In genomic region chr13:60309482-60309881, GRCm38 (mm10) we compare ENCODE assay signal across 24 mouse cellular contexts.
DNase-seq lines count a peak whose midpoint lies in the region; ATAC-seq and TF ChIP-seq lines count a peak whose summit lies in the region.
"Had no signal": no experiment of that assay in that cellular context is flagged by ENCODE, and none has a peak within 500 bp of the region (broad histone marks: within the 10 kb centered on the region; RNA-seq: fewer than 3 reads in every experiment).

No protein-coding gene starts in this region.

- DNase-seq in gastrocnemius, adult 18-20 months (ENCODE audit: low spot score), result peak; percentile 32
- no peak for DNase-seq in gastrocnemius, postnatal 36 days
- no peak for DNase-seq in heart, postnatal 36 days
- DNase-seq in stomach, postnatal 0 days (ENCODE audit: low spot score), result no peak
- DNase-seq in thymus, adult 2 months, result no peak
- DNase-seq: cerebellum, adult 8-10 months; gastrocnemius, postnatal 10 days; kidney, postnatal 4 days; liver, embryonic 13.5 days; lung, postnatal 4 days; midbrain, embryonic 14.5 days; right cerebral cortex, postnatal 14 days; spleen, adult 18-20 months; thymus, adult 18-20 months; thymus, postnatal 4 days had no signal

- TF ChIP-seq EP300 in stomach, postnatal 0 days (optimal IDR thresholded peaks at IDR 0.05), result no peak

- no peaks in the 10 kb centered on the region for H3K9me3 ChIP-seq in heart, embryonic 13.5 days
- no peaks in the 10 kb centered on the region for H3K9me3 ChIP-seq in intestine, embryonic 15.5 days
- no peaks in the 10 kb centered on the region for H3K9me3 ChIP-seq in stomach, postnatal 0 days (ENCODE audit: control insufficient read depth, low read length)
- H3K9me3 ChIP-seq: heart, embryonic 10.5 days; limb, embryonic 13.5 days; liver, embryonic 13.5 days; lung, embryonic 15.5 days had no signal

- H3K4me2 ChIP-seq in heart, embryonic 13.5 days, result no peak overlapping the region
- H3K4me2 ChIP-seq in intestine, embryonic 15.5 days (replicated peaks), result no peak overlapping the region
- no peak overlapping the region for H3K4me2 ChIP-seq in stomach, postnatal 0 days (replicated peaks; ENCODE audit: low read depth)
- H3K4me2 ChIP-seq: hindbrain, embryonic 14.5 days; limb, embryonic 13.5 days; liver, embryonic 13.5 days; lung, embryonic 15.5 days had no signal

- TF ChIP-seq POLR2A in thymus, adult 2 months (IDR thresholded peaks at IDR 0.05; ENCODE audit: control insufficient read depth, extremely low read depth, insufficient read depth, low read length, poor library complexity), result no peak

- no peak overlapping the region for H3K9ac ChIP-seq in heart, embryonic 13.5 days
- no peak overlapping the region for H3K9ac ChIP-seq in intestine, embryonic 15.5 days
- no peak overlapping the region for H3K9ac ChIP-seq in stomach, postnatal 0 days (ENCODE audit: low read length)
- H3K9ac ChIP-seq: hindbrain, embryonic 14.5 days; limb, embryonic 13.5 days; liver, embryonic 13.5 days; lung, embryonic 15.5 days had no signal

- ATAC-seq in heart, embryonic 13.5 days (ENCODE audit: extremely low read depth, insufficient number of reproducible peaks, low FRiP score, low TSS enrichment), result no peak
- no peak for ATAC-seq in intestine, embryonic 15.5 days
- no peak for ATAC-seq in stomach, postnatal 0 days (ENCODE audit: low FRiP score, low TSS enrichment)
- ATAC-seq: CD4-positive, CD25-positive, alpha-beta regulatory T cell, adult 4 months; forebrain, embryonic 14.5 days; inflammation-experienced regulatory T-cells, adult 6 months had no signal

- H3K27me3 ChIP-seq in heart, embryonic 13.5 days (replicated peaks), result no peaks in the 10 kb centered on the region
- no peaks in the 10 kb centered on the region for H3K27me3 ChIP-seq in intestine, embryonic 15.5 days (replicated peaks)
- H3K27me3 ChIP-seq in stomach, postnatal 0 days (ENCODE audit: control insufficient read depth, insufficient read depth, low read length), result no peaks in the 10 kb centered on the region
- no peaks in the 10 kb centered on the region for H3K27me3 ChIP-seq in thymus, adult 2 months (ENCODE audit: control insufficient read depth, insufficient read depth, low read length)
- H3K27me3 ChIP-seq: limb, embryonic 13.5 days; liver, embryonic 13.5 days; lung, embryonic 15.5 days had no signal

- WGBS in heart, embryonic 13.5 days, result 79% methylated on average over 12 of the region's 12 CpGs
- WGBS in intestine, embryonic 15.5 days, result 84% methylated on average over 12 of the region's 12 CpGs
- WGBS in stomach, postnatal 0 days, result 86% methylated on average over 12 of the region's 12 CpGs
- 93% methylated on average over 12 of the region's 12 CpGs for WGBS in thymus, adult 2 months

- intact Hi-C loops in gastrocnemius, postnatal 36 days (cut with DNase I), result no loop called here
- intact Hi-C loops in heart, postnatal 36 days (cut with DNase I), result loop anchor here (5.0 kb wide), 1 partner anchor 132 kb away; the partner anchor contains the start of gene Gas1

- peak overlapping the region; percentile 84 for H3K27ac ChIP-seq in heart, embryonic 13.5 days (replicated peaks)
- H3K27ac ChIP-seq in intestine, embryonic 15.5 days, result peak overlapping the region; percentile 88
- 0 out of 2 replicates have a peak overlapping the region, but pooled peaks have one; percentile 2 for H3K27ac ChIP-seq in stomach, postnatal 0 days (replicated peaks)
- no peak overlapping the region for H3K27ac ChIP-seq in thymus, adult 2 months (ENCODE audit: control insufficient read depth, insufficient read depth, low read length)
- H3K27ac ChIP-seq: hindbrain, embryonic 14.5 days; liver, embryonic 13.5 days had no signal

- H3K4me1 ChIP-seq in heart, embryonic 13.5 days, result peaks cover 22% of the 10 kb centered on the region
- H3K4me1 ChIP-seq in intestine, embryonic 15.5 days (replicated peaks), result peaks cover 14% of the 10 kb centered on the region
- H3K4me1 ChIP-seq in stomach, postnatal 0 days (replicated peaks; ENCODE audit: control insufficient read depth, insufficient read depth), result 0 out of 2 replicates have a peak, but pooled peaks cover 2% of the 10 kb centered on the region
- H3K4me1 ChIP-seq in thymus, adult 2 months (replicated peaks; ENCODE audit: control insufficient read depth, insufficient read depth, low read length), result no peaks in the 10 kb centered on the region
- H3K4me1 ChIP-seq: liver, embryonic 13.5 days had no signal

- TF ChIP-seq CTCF in stomach, postnatal 0 days (IDR thresholded peaks at IDR 0.05; ENCODE audit: low read depth), result no peak
- TF ChIP-seq CTCF in thymus, adult 2 months (IDR thresholded peaks at IDR 0.05; ENCODE audit: borderline replicate concordance, control insufficient read depth, extremely low read depth, insufficient read depth, low read length, poor library complexity), result no peak

- H3K4me3 ChIP-seq in heart, embryonic 13.5 days, result no peak overlapping the region
- H3K4me3 ChIP-seq in intestine, embryonic 15.5 days (replicated peaks), result no peak overlapping the region
- H3K4me3 ChIP-seq in stomach, postnatal 0 days (ENCODE audit: low read depth, low read length), result no peak overlapping the region
- no peak overlapping the region for H3K4me3 ChIP-seq in thymus, adult 2 months (ENCODE audit: control insufficient read depth, insufficient read depth, low read length)
- H3K4me3 ChIP-seq: heart, embryonic 10.5 days; limb, embryonic 13.5 days; liver, embryonic 13.5 days; lung, embryonic 15.5 days had no signal

- no peaks in the 10 kb centered on the region for H3K36me3 ChIP-seq in heart, embryonic 13.5 days
- H3K36me3 ChIP-seq in intestine, embryonic 15.5 days, result no peaks in the 10 kb centered on the region
- no peaks in the 10 kb centered on the region for H3K36me3 ChIP-seq in stomach, postnatal 0 days (ENCODE audit: control insufficient read depth, insufficient read depth, low read length)
- no peaks in the 10 kb centered on the region for H3K36me3 ChIP-seq in thymus, adult 2 months (ENCODE audit: control insufficient read depth, insufficient read depth, low read length)
- H3K36me3 ChIP-seq: heart, embryonic 10.5 days; limb, embryonic 13.5 days; liver, embryonic 13.5 days; lung, embryonic 15.5 days had no signal
